Mouse (Mus musculus) CH12.LX (cell line): ENCODE results near the gene Ate1. TPM values are rescaled to one million over a fixed set of nuclear protein-coding genes. Genes with fewer than 3 reads are reported as not detected.

Experiments used
- DNase-seq: peaks from one replicate; pipeline ENCODE4 v3.0.0-alpha.2; 2013; ENCODE audit errors: extremely low read depth
- H3K27ac ChIP-seq: 2 replicates; pipeline ENCODE4 v1.5.1; 2012; ENCODE audit warnings: low read depth, mild to moderate bottlenecking, control low read depth, moderate library complexity; ENCODE audit not compliant: insufficient read depth
- H3K27me3 ChIP-seq: replicated peaks from 2 replicates; pipeline ENCODE3; 2012; ENCODE audit warnings: inconsistent platforms
- H3K36me3 ChIP-seq, 2 experiments: replicated peaks in 1 of 2; 2 replicates each; pipeline versions ENCODE3 to v1.6.1; 2012; ENCODE audit warnings: inconsistent platforms in 1 of 2, low read length in 1 of 2, mild to moderate bottlenecking in 1 of 2, mixed read lengths in 1 of 2, moderate library complexity in 1 of 2; ENCODE audit not compliant: control insufficient read depth in 1 of 2, insufficient read depth in 1 of 2
- H3K4me1 ChIP-seq, 2 experiments: 2 replicates each; pipeline ENCODE4 v1.6.1; 2012; ENCODE audit warnings: inconsistent platforms in 1 of 2, moderate library complexity in 1 of 2; ENCODE audit not compliant: insufficient read depth in 2 of 2, control insufficient read depth in 1 of 2
- H3K4me2 ChIP-seq: 2 replicates; pipeline ENCODE4 v1.6.1; 2012; ENCODE audit warnings: low read depth, mild to moderate bottlenecking, control low read depth; ENCODE audit not compliant: poor library complexity, insufficient read depth, severe bottlenecking
- H3K4me3 ChIP-seq, 3 experiments: fragments of 150-350 bp in 1 of 3; sonication (generic) in 1 of 3; replicated peaks in 1 of 3; 2 replicates each; pipeline versions ENCODE3 to v1.5.1; 2011 to 2012; ENCODE audit warnings: low read depth in 2 of 3, low read length in 2 of 3, mild to moderate bottlenecking in 2 of 3, moderate library complexity in 2 of 3, control low read depth in 1 of 3, improper control_type of control experiment in 1 of 3, inconsistent platforms in 1 of 3, mixed read lengths in 1 of 3; ENCODE audit not compliant: poor library complexity in 1 of 3
- H3K79me2 ChIP-seq: replicated peaks from 2 replicates; pipeline ENCODE4 v1.6.1; 2012; ENCODE audit warnings: mild to moderate bottlenecking, moderate library complexity; ENCODE audit not compliant: control insufficient read depth, poor library complexity, insufficient read depth, severe bottlenecking; ENCODE audit errors: extremely low read depth
- H3K9ac ChIP-seq: 2 replicates; pipeline ENCODE4 v1.6.1; 2012; ENCODE audit warnings: low read depth, mild to moderate bottlenecking, control low read depth, moderate library complexity; ENCODE audit not compliant: insufficient read depth
- H3K9me3 ChIP-seq: replicated peaks from 2 replicates; pipeline ENCODE3; 2012; ENCODE audit warnings: low read length, inconsistent platforms, mixed read lengths
- CHD1 ChIP-seq: IDR thresholded peaks from 2 replicates; pipeline ENCODE4 v1.6.1; 2012; ENCODE audit warnings: low read depth, low read length, improper control_type of control experiment, inconsistent platforms
- CHD2 ChIP-seq: IDR thresholded peaks from 2 replicates; pipeline ENCODE4 v1.6.1; 2011; ENCODE audit warnings: low read length, improper control_type of control experiment
- CTCF ChIP-seq, 2 experiments: IDR thresholded peaks in 1 of 2; conservative IDR thresholded peaks in 1 of 2; 2 replicates each; pipeline ENCODE4 v1.5.1; 2011 to 2012; ENCODE audit warnings: low read depth in 2 of 2, low read length in 2 of 2, improper control_type of control experiment in 1 of 2, inconsistent platforms in 1 of 2, mild to moderate bottlenecking in 1 of 2, moderate library complexity in 1 of 2
- ELF1 ChIP-seq: IDR thresholded peaks from 2 replicates; pipeline ENCODE4 v1.6.1; 2014; ENCODE audit warnings: low read depth, mild to moderate bottlenecking, inconsistent platforms, low read length, improper control_type of control experiment
- EP300 ChIP-seq: IDR thresholded peaks from 2 replicates; pipeline ENCODE4 v1.6.1; 2011; ENCODE audit warnings: low read length, improper control_type of control experiment
- HCFC1 ChIP-seq: IDR thresholded peaks from 2 replicates; pipeline ENCODE4 v1.6.1; 2012; ENCODE audit warnings: low read depth, mild to moderate bottlenecking, inconsistent platforms, low read length, improper control_type of control experiment
- IRF4 ChIP-seq: IDR thresholded peaks from 2 replicates; pipeline ENCODE4 v1.6.1; 2014; ENCODE audit warnings: low read depth, mild to moderate bottlenecking, inconsistent platforms, low read length, improper control_type of control experiment
- JUN ChIP-seq: IDR thresholded peaks from 2 replicates; pipeline ENCODE4 v1.6.1; 2011; ENCODE audit warnings: low read depth, mild to moderate bottlenecking, low read length, improper control_type of control experiment, moderate library complexity; ENCODE audit not compliant: insufficient read depth
- MAZ ChIP-seq: IDR thresholded peaks from 2 replicates; pipeline ENCODE4 v1.6.1; 2012; ENCODE audit warnings: low read depth, mild to moderate bottlenecking, inconsistent platforms, low read length, improper control_type of control experiment, moderate library complexity
- MEF2A ChIP-seq: IDR thresholded peaks from 2 replicates; pipeline ENCODE4 v1.6.1; 2014; ENCODE audit warnings: low read depth, mild to moderate bottlenecking, inconsistent platforms, low read length, improper control_type of control experiment, borderline replicate concordance
- MXI1 ChIP-seq: IDR thresholded peaks from 2 replicates; pipeline ENCODE4 v1.6.1; 2011; ENCODE audit warnings: mild to moderate bottlenecking, low read depth, low read length, improper control_type of control experiment
- MYC ChIP-seq: IDR thresholded peaks from 2 replicates; pipeline ENCODE4 v1.6.1; 2011; ENCODE audit warnings: low read depth, mild to moderate bottlenecking, improper control_type of control experiment, low read length
- POLR2AphosphoS2 ChIP-seq: IDR thresholded peaks from 2 replicates; pipeline ENCODE4 v1.6.1; 2011; ENCODE audit warnings: low read depth, low read length, improper control_type of control experiment
- RCOR1 ChIP-seq: conservative IDR thresholded peaks from 2 replicates; pipeline ENCODE4 v1.6.1; 2012; ENCODE audit warnings: low read depth, mild to moderate bottlenecking, inconsistent platforms, low read length, improper control_type of control experiment
- SIN3A ChIP-seq: IDR thresholded peaks from 2 replicates; pipeline ENCODE4 v1.6.1; 2012; ENCODE audit warnings: low read length, improper control_type of control experiment, inconsistent platforms
- TBP ChIP-seq: conservative IDR thresholded peaks from 2 replicates; pipeline ENCODE4 v1.6.1; 2011; ENCODE audit warnings: low read depth, low read length, improper control_type of control experiment
- TCF12 ChIP-seq: IDR thresholded peaks from 2 replicates; pipeline ENCODE4 v1.6.1; 2014; ENCODE audit warnings: low read depth, mild to moderate bottlenecking, inconsistent platforms, low read length, improper control_type of control experiment
- USF2 ChIP-seq: conservative IDR thresholded peaks from 2 replicates; pipeline ENCODE4 v1.6.1; 2011; ENCODE audit warnings: low read depth, low read length, improper control_type of control experiment
- ZC3H11A ChIP-seq: IDR thresholded peaks from 2 replicates; pipeline ENCODE4 v1.6.1; 2012; ENCODE audit warnings: low read depth, mild to moderate bottlenecking, inconsistent platforms, low read length, improper control_type of control experiment
- ZKSCAN1 ChIP-seq: IDR thresholded peaks from 2 replicates; pipeline ENCODE4 v1.6.1; 2012; ENCODE audit warnings: low read depth, inconsistent platforms, low read length, improper control_type of control experiment, borderline replicate concordance
- dilution Hi-C: fragments of 300-500 bp; cut with MboI; formaldehyde crosslinking; loops from 2 replicates; pipeline ENCODE4 v1.14.3; 2020; ENCODE audit warnings: low sequenced_read_pairs; ENCODE audit not compliant: extremely low pct_unique_long_range_greater_than_20kb, extremely low pct_ligation_motif_present
- in situ Hi-C: fragments of 300-500 bp; cut with MboI; formaldehyde crosslinking; loops from 3 replicates; pipeline ENCODE4 v1.14.3; 2019; ENCODE audit warnings: low sequenced_read_pairs, low pct_ligation_motif_present, low pct_unique_long_range_greater_than_20kb, mixed read lengths
- polyA plus RNA-seq: library from polyadenylated mRNA; unstranded; fragments of >175 nt; gene quantifications from 2 replicates; pipeline ENCODE4 v1.2.1, GENCODE M21; 2012; ENCODE audit warnings: low read depth; ENCODE audit not compliant: insufficient read length
- total RNA-seq, 2 experiments: library from RNA; depleted of rRNA; stranded (reverse); fragments of 300-350 nt in 1 of 2; fragments of >200 nt in 1 of 2; gene quantifications; 2 replicates each; pipeline ENCODE4 v1.2.3; 2012 to 2014

Gene Ate1
- total and polyA plus RNA-seq, 3 experiments: 12.2 to 15.4 (median 14.3) TPM

- Histone ChIP-seq H3K27ac (no peak overlapping the region), H3K9me3 (peaks cover 2% of the 10 kb centered on the region), H3K27me3 (no peaks in the 10 kb centered on the region), H3K4me3 (no peak overlapping the region), H3K9ac (no peak overlapping the region), H3K36me3 (no peaks in the 10 kb centered on the region), H3K4me1 (no peaks in the 10 kb centered on the region), H3K4me2 (no peak overlapping the region), H3K79me2 (no peaks in the 10 kb centered on the region)
- dilution Hi-C loops (no loop called here), in situ Hi-C loops (no loop called here)
- TF ChIP-seq ELF1: no peak
- no peak for TF ChIP-seq SIN3A
- no peak for TF ChIP-seq TCF12
- TF ChIP-seq CHD2: no peak
- no peak for DNase-seq
These were observed 141.9 kb downstream of the Ate1 start for GRCm38 (mm10) chr7:130378308-130378707.

- TF ChIP-seq MYC: no peak
- no peak for TF ChIP-seq ZKSCAN1
- no peak for TF ChIP-seq MEF2A
- no peak for TF ChIP-seq MAZ
- no peak for TF ChIP-seq IRF4
- TF ChIP-seq TBP: no peak
- no peak for TF ChIP-seq TCF12
- TF ChIP-seq RCOR1: no peak
- TF ChIP-seq POLR2AphosphoS2: no peak
- TF ChIP-seq JUN: no peak
- no peak for TF ChIP-seq ZC3H11A
- TF ChIP-seq CHD2: no peak
- TF ChIP-seq CHD1: no peak
- no peak for TF ChIP-seq CTCF (conservative IDR thresholded peaks at IDR 0.05 in 1 of 2, IDR thresholded peaks at IDR 0.05 in 1 of 2; ENCODE audit: low read depth in 2 of 2, low read length in 2 of 2)
- TF ChIP-seq HCFC1: no peak
- TF ChIP-seq USF2: no peak
- no peak for TF ChIP-seq EP300
- TF ChIP-seq SIN3A: no peak
- no peak for TF ChIP-seq MXI1
- Histone ChIP-seq H3K9ac (no peak overlapping the region), H3K27ac (no peak overlapping the region), H3K9me3 (no peaks in the 10 kb centered on the region), H3K79me2 (no peaks in the 10 kb centered on the region), H3K27me3 (peaks cover 2% of the 10 kb centered on the region), H3K36me3 (no peaks in the 10 kb centered on the region), H3K4me1 (no peaks in the 10 kb centered on the region), H3K4me2 (no peak overlapping the region), H3K4me3 (no peak overlapping the region)
- in situ Hi-C loops: no loop called here
- no peak for DNase-seq
- dilution Hi-C loops: no loop called here
These were observed 145.9 kb downstream of the Ate1 start for GRCm38 (mm10) chr7:130374311-130374710.
